Mouse (Mus musculus) macrophage (primary cell): ENCODE results near the gene Igf1r. TPM values are rescaled to one million over a fixed set of nuclear protein-coding genes. Genes with fewer than 3 reads are reported as not detected.

ENCODE experiments used
- H3K27ac ChIP-seq: fragments of 350-480 bp; formaldehyde crosslinking; 2 replicates; pipeline ENCODE4 v1.9.0; 2021
- H3K36me3 ChIP-seq: fragments of 350-480 bp; formaldehyde crosslinking; 2 replicates; pipeline ENCODE4 v1.9.0; 2021; ENCODE audit errors: inconsistent target
- H3K4me3 ChIP-seq: fragments of 350-480 bp; formaldehyde crosslinking; 2 replicates; pipeline ENCODE4 v1.9.0; 2021; ENCODE audit errors: inconsistent target
- H3K79me2 ChIP-seq: fragments of 350-480 bp; formaldehyde crosslinking; 2 replicates; pipeline ENCODE4 v1.9.0; 2021; ENCODE audit errors: inconsistent target
- WGBS: methylation state at CpG from one replicate; pipeline ENCODE4 v1.1.7; 2026; ENCODE audit warnings: inconsistent platforms; ENCODE audit not compliant: missing documents; 5-methylcytosine and 5-hydroxymethylcytosine counted together
- polyA plus RNA-seq: library from polyadenylated mRNA; stranded (reverse); fragments of 250-400 nt; gene quantifications from 3 replicates; pipeline ENCODE4 v1.2.4, GENCODE M21; 2018; ENCODE audit warnings: inconsistent platforms

Igf1r gene
- polyA plus RNA-seq, 1 experiment from 2014 or later: 3.2 TPM

DNA sequence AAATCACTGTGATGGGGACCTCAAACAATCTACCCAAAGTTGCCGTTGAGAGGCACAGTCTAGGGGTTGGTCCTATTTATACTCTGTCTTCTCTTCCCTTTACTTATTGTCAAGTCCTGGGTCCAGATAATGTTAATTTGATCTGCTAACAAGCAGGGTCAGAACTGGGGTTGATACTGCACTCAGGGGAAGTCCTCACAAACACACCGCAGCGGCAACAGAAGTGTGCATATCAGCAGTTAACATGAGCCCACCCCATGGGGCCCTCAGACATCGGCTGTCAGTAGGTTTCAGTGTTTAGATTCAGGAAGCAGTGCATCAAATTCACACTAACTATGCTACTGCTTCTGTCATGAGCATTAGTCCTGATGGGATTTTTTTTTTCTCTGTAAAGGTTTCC is 75.5 kb downstream of the Igf1r start:
- no peak overlapping the region for H3K4me3 ChIP-seq
- H3K79me2 ChIP-seq: no peaks in the 10 kb centered on the region
- no peaks in the 10 kb centered on the region for H3K36me3 ChIP-seq
- H3K27ac ChIP-seq: no peak overlapping the region
- WGBS: 87% methylated on average over 4 of the region's 4 CpGs

DNA sequence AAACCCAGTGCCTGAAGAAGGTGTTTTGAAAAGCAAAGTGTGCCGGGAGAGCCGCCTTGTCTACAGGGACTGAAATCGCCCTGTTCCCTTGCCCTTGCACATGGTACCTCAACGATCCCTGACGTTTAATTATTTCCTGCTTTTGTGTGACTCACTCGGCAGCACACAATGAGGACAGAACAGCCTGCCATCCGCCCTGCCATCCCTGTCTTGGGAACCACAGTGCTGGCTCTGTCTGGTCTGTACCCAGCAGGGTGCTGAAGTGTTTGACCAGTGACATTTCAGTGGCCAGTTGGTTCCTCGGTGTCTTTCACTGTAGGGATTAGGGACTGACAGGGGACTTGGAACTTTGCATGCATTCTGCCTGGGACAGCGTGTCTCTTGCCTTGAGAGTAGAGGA is 78.2 kb downstream of the Igf1r start:
- Histone ChIP-seq H3K36me3 (no peaks in the 10 kb centered on the region), H3K27ac (no peak overlapping the region), H3K79me2 (no peaks in the 10 kb centered on the region), H3K4me3 (no peak overlapping the region)
- 74% methylated on average over 9 of the region's 9 CpGs for WGBS

DNA sequence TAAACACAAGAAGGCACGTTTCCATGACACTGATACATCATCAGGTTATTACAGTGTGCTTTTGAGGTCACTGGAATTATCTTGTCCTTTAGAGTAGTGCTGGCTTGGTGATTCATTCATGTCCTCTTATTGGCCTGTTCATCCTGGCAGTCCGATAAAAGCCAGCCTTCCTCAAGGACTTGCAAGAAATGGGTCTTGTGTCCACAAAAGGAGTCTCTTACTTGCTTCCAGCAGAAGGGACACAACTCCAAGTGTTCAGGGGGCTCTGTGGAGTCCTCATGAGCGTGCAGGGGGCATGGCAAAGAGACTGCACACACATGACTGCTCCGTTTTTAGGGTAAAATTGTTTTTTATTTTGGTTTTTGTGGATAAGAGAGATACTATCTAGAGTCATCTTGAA is 83.9 kb downstream of the Igf1r start:
- H3K36me3 ChIP-seq: no peaks in the 10 kb centered on the region
- WGBS: 98% methylated on average over 4 of the region's 4 CpGs
- no peak overlapping the region for H3K4me3 ChIP-seq
- no peaks in the 10 kb centered on the region for H3K79me2 ChIP-seq
- no peak overlapping the region for H3K27ac ChIP-seq

DNA sequence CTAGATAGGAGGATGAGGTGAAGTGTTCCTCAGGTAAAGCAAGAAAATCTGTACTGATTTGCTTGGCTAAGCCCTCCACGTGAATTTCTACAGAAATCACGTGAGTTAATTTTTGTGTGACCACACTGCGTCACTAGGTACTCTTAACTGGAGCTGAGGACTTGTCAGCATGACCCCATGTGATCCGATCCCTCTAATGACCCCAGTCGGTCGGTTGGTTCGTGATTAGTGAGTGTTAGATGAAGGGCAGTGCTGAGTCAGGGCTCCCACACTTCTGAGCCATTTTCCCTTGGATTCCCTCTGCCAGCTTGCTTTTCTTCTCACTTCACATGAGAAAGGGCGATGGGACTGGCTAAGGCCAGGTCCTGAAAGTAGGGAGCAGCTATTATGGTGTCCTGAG is 86.2 kb downstream of the Igf1r start:
- Histone ChIP-seq H3K79me2 (no peaks in the 10 kb centered on the region), H3K4me3 (no peak overlapping the region), H3K27ac (no peak overlapping the region), H3K36me3 (no peaks in the 10 kb centered on the region)
- WGBS: 94% methylated on average over 8 of the region's 8 CpGs

DNA sequence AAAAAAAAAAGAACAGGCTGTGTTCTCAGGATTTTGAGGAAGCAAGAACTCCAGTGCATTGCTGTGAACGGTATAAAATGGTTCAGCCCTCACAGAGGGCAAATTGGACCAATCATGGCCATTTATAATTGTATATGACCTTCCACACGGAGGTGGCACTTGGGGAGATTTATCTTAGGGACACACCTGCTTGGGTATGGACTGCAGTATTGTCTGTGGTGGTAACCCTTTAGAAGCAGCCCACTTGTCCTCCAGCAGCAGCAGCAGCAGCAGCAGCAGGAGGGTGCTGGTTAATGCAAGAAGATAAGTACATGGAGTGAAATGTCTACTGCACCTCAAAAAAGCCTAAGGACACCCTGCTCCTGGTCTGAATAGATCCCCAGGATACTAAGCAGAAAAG is 86.9 kb downstream of the Igf1r start:
- WGBS: 60% methylated on average over 2 of the region's 2 CpGs
- Histone ChIP-seq H3K79me2 (no peaks in the 10 kb centered on the region), H3K36me3 (no peaks in the 10 kb centered on the region), H3K4me3 (no peak overlapping the region), H3K27ac (no peak overlapping the region)

DNA sequence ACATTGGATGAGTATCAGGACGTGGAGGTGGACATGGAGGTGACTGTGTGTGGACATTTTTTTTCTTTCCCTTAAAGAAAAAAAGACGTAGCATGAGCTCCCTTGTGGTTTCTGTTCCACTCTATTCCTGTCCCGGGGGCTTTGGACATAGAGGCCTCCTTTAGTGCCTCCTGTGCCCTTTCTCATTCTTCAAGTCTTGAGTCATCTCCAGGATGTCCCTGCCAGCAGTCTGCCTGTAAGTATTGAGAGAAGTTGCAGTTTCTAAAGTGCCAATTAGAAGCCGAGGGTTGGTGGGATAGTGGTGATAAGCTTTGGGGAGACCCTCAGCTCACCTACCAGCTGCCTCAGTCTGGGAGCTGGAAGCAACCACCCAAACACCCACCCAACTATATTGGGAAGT is 92.0 kb downstream of the Igf1r start:
- Histone ChIP-seq H3K27ac (no peak overlapping the region), H3K4me3 (no peak overlapping the region), H3K36me3 (no peaks in the 10 kb centered on the region), H3K79me2 (no peaks in the 10 kb centered on the region)
- 63% methylated on average over 4 of the region's 4 CpGs for WGBS

DNA sequence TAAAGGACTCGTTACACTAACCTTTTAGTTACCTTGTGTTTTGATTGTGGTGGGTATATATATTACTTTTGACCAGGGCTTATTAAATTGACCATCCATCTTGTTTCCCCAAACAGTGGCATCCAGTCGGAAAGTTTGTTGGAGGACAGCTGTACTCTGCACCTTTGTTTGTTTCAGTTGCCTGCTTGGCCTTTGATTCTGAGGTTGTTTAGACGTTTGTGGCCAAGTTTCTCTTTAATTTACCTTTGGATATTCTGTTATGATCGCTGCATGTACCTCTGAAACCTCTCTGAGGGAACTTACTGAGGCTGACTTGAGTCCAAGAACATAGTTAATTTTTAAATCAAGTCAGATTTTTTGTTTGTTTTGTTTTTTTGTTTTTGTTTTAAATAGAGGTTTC is 94.5 kb downstream of the Igf1r start:
- Histone ChIP-seq H3K79me2 (no peaks in the 10 kb centered on the region), H3K4me3 (no peak overlapping the region), H3K27ac (no peak overlapping the region), H3K36me3 (no peaks in the 10 kb centered on the region)
- WGBS: 89% methylated on average over 4 of the region's 4 CpGs

DNA sequence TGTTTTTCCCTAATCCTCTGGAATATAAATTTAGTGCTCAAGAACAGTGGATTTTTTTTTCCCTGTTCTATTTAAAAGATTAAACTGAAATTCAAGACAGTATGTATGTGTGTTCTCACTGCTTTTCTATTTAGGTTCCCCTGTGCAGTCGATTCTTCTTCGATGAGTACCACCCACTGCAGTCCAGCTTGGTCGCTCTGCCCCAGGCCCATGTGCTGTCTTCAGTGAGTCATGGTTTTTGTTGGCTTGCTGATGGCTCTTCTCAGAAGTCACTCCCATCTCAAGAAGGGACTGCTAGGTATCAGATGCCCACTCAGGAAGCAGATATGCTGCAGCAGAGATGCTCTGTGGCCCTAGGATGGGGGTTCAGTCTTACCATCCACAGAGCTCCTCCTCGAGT is 95.9 kb downstream of the Igf1r start:
- Histone ChIP-seq H3K79me2 (no peaks in the 10 kb centered on the region), H3K36me3 (no peaks in the 10 kb centered on the region), H3K27ac (no peak overlapping the region), H3K4me3 (no peak overlapping the region)
- WGBS: 88% methylated on average over 4 of the region's 4 CpGs

DNA sequence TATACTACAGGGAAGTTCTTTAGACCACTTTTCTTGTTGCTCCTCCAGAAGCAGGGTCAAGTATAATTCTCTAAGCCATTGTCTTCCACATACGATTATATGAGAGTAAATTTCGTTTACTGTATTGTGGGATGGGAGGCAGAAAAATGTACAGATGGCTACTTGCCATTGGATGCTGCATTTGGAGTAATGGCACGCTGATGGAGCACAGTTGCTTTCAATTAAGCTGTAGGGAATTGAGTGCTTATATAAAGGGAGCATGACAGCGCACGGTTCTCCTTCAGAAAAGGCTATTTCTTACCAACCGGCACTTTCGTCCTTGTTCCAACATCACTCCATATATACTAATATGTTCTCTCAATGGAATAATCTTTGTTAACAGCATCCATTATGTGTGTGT is 96.4 kb downstream of the Igf1r start:
- H3K4me3 ChIP-seq: no peak overlapping the region
- no peak overlapping the region for H3K27ac ChIP-seq
- no peaks in the 10 kb centered on the region for H3K36me3 ChIP-seq
- H3K79me2 ChIP-seq: no peaks in the 10 kb centered on the region
- 98% methylated on average over 7 of the region's 7 CpGs for WGBS

DNA sequence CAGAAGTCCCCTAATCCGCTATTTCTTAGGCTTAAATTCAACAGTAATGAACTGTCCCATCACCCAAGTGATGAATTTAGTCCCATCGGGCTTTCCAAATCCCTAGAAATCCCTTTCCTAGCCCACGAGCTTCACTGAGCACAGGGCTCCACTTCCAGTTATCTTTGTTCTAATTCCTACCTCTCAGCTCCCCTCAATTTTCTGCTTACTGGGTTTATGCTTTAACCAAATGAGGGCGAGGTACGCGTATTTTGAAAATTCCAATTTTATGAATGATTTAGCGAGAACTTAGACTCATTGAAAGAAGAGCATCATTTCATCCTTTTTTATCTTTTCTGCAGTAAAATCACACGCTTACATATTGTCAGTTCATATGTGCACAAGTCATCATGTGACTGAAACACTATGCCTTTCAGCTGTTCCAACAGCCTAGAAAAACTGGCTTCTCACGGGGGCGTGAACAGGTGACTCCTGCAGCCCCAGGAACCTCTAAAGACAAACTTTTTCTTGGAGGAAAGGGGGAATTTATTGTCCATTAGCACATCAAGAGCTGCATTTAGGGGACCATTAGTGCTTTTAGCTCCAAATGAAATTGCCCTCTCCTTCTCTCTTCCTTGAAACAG is 100.5 kb downstream of the Igf1r start:
- no peaks in the 10 kb centered on the region for H3K79me2 ChIP-seq
- H3K36me3 ChIP-seq: no peaks in the 10 kb centered on the region
- WGBS: 96% methylated on average over 10 of the region's 10 CpGs
- no peak overlapping the region for H3K4me3 ChIP-seq
- H3K27ac ChIP-seq: no peak overlapping the region

DNA sequence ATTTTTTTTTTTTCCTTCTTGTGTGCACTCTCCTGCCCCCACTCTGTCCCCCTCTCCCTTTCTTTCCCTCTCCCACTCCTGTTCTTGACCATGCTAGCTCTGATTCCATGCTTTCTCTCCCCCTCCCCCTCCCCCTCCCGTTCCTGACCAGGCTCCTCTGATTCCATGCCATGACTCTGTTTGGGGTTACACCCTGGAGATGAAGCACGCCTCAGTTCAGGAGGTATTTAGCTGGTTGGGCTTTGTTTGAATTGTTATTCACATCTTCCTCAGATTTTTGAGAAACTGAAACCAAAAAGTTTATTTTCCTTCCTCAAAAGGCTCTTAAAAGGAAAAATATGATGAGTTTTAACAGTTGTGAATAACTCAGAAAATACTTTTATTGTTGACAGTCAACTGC is 101.9 kb downstream of the Igf1r start:
- Histone ChIP-seq H3K79me2 (no peaks in the 10 kb centered on the region), H3K36me3 (no peaks in the 10 kb centered on the region), H3K4me3 (no peak overlapping the region), H3K27ac (no peak overlapping the region)
- 33% methylated on average over 2 of the region's 2 CpGs for WGBS

DNA sequence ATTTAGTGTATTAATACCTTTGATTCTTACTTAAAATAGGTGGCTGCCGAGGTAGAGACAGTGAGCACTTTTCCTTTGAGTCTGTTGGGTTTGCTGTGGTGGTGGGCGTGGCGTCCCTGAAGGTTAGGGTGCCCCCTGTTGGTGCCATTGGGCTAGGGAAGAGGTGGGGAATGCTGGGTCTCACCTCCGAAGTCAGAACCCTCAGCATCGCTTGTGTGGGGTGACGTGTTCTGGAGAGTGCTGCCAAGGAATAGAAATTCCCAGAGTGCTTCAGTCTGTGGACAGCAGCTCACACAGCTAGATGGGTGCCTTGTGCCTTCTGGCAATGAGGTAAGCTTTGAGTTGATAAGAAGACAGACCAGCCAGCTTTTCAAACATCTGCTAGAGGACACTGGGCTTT is 102.3 kb downstream of the Igf1r start:
- Histone ChIP-seq H3K4me3 (no peak overlapping the region), H3K36me3 (no peaks in the 10 kb centered on the region), H3K27ac (no peak overlapping the region), H3K79me2 (no peaks in the 10 kb centered on the region)
- WGBS: 79% methylated on average over 6 of the region's 6 CpGs

DNA sequence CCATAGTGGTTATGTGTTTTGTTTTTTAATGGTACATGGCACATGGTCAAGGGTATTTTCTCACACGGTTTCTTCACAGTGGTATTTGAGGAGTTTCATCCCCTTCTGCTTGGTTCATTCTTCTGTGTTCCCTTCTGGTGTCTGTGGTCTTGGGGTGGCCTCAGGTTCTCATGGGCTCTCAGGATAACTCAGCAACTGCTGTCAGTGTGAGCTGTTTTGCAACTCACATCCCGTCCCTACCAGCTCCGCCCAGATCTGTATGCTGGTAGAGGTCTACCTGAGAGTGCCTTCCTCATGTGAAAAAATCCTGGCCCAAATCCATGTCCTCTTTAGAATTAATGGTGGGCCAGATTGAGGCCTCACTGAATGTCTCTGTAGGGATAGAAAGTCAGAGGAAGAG is 104.4 kb downstream of the Igf1r start:
- Histone ChIP-seq H3K36me3 (no peaks in the 10 kb centered on the region), H3K27ac (no peak overlapping the region), H3K79me2 (no peaks in the 10 kb centered on the region), H3K4me3 (no peak overlapping the region)
- 80% methylated on average over 3 of the region's 3 CpGs for WGBS

DNA sequence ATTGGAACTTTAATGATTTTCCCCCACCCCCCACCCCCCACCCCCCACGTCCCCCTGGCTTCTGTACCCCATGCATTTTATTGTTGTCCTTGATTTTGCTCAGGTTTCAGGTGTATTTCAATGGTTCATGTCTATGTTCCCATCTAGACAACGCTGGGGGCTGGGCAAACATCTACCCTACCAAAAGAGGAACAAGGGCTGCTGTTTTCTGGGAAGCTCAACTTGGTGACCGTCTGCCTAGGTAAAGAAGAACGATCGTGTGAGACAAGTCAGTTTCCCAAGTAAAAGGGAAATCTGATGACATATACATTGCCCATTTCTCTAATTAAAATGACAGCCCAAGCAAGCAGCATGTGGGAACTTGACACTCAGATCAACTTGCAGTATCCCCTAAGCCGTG is 107.1 kb downstream of the Igf1r start:
- no peaks in the 10 kb centered on the region for H3K79me2 ChIP-seq
- no peak overlapping the region for H3K4me3 ChIP-seq
- H3K36me3 ChIP-seq: no peaks in the 10 kb centered on the region
- 15% methylated on average over 6 of the region's 6 CpGs for WGBS
- no peak overlapping the region for H3K27ac ChIP-seq

DNA sequence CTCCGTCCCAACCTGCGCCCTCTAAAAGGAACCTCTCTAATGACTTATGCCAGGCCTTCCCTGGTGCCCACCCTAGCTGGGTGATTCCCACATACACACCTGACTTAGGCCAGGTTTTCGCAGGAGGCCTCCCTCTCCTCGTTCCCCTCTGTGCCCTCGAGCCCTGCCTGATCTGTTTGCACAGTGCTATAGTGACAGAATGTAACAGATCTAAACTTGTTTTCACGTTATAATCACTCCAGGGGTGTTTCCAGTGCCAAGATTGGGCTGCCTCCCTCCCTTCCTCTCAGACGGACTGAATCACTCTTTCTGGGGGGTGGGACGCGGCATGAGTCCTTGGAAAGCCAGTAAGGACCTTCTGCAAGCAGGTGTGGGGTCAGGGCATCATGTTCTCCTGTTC is 108.8 kb downstream of the Igf1r start:
- no peaks in the 10 kb centered on the region for H3K36me3 ChIP-seq
- H3K27ac ChIP-seq: no peak overlapping the region
- H3K79me2 ChIP-seq: no peaks in the 10 kb centered on the region
- 96% methylated on average over 9 of the region's 9 CpGs for WGBS
- H3K4me3 ChIP-seq: no peak overlapping the region

DNA sequence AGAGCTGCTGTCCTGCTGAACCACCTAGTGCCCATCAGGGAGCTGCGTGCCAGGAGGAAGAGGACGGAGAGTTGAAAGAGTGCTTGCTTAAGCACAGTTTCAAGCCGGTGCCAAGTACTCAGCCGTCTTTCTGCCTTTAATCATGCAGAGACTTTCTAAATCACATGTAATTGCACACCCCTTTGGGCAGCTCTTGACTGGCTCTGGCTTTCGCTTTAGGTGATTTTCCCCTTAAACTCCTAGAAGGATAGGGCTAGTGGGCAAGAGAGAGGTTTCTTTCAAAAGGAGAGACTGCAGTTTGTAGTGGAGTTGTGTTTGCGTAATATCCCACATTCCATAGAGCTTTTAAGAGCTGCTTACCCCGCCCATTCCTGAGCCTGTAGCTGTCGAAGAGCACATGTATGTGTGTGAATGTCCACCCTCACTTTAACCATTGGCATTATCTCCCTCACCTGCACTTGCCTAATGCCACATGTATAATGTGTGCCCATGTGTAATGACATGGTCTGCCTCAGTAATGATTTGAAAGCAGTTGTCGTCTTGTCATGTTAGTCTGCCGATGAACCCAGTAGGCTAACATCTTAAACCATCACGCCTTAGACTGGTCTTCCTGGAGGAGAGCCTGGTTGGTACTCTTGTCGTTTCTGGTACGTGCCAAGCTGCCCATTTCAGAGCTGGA is 109.7 kb downstream of the Igf1r start:
- 55% methylated on average over 12 of the region's 13 CpGs for WGBS
- Histone ChIP-seq H3K36me3 (no peaks in the 10 kb centered on the region), H3K4me3 (no peak overlapping the region), H3K79me2 (no peaks in the 10 kb centered on the region), H3K27ac (no peak overlapping the region)
